Mouse (Mus musculus) neutrophil, adult 83 days (primary cell): ENCODE results near the gene Hadha. TPM values are rescaled to one million over a fixed set of nuclear protein-coding genes. Genes with fewer than 3 reads are reported as not detected.

Source experiments
- total RNA-seq, 2 experiments: library from RNA; stranded (reverse); gene quantifications; one replicate each; pipeline ENCODE4 v1.2.4; 2023

Gene Hadha
- total RNA-seq, result 10 to 100 TPM; 68.0 to 77.7 TPM

DNA sequence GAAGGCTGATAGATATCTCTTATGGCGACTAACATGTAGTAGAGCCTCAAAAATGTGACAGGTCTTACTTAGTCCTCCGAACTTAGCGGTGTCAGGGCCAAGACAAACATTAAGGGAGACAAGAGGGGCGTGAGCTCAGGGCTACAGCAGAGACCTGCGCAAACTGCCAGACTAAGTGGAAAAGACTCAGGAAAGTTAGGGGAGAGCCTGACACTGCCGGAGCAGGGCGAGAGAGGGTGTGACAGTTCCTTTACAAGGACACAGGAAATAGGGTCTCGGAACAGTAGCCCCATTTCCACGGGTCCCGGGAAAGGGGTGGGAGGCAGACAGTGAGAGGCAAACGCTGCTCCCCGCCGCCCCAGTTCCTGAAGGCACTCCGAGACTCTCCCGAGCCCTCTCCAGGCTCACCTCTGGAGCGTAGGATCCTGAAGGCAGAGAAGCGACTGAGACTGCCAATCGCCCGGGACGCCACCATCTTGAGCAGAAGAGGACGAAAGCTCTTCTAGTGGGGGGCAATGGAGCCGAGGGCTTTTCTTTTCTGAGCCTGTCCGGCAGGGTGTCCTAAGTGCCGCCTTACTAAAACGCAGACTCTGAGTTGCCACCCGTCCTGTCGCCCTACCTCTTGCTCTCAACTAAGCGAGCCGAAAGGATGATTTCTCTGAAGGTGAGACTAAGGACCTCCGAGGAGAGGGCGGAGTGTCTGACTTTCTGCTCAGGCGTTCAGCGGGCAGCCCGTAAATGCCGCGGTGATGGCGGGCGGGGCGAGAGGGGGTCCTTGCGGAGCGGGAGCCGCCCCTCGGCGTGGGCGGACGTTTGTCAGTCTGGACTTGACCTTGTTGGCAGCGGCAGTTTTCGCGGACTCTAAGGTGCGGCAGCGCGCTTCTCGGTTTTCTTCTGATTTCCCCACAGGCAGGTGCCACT is at the start of gene Hadha, which contains the start of gene Hadhb:
Gene Hadha (minus strand): TSS at position 689 of the 921 bp plus-strand sequence.
Gene Hadhb (plus strand): TSS at position 775 of the 921 bp plus-strand sequence.

DNA sequence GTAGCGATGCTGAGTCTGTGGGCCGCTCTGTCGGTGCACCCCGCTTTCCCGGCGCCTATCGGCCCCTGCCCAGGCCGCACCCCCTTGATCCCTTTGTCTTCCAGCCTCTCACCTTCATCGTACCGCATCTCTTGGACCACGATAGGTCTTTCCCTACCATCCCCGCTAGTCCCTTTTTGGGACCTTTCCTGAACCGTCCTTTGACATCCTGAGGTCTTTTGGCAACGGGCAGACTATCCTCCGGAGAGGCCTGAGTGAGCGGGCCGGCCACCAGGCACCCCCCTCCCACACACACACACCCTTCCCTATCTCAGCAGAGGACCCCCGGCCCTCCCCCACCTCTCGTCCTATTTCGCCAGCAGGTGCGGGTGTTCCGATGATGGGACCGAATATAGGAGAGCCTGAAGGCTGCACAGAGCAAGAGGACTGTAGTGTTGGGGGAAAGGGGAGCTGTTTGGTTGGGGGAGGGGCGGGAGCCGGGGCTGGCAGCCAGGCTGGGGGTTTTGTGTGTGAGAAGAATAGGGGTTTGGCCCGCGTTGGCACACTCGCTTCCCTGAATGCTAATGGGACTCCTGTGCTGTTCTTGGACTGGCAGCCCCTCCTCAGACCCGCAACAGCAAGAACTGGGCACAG is 49.2 kb downstream of the Hadha start, which contains the start of gene 3110082J24Rik:
Gene 3110082J24Rik (minus strand): TSS at position 419 of the 633 bp plus-strand sequence.

DNA sequence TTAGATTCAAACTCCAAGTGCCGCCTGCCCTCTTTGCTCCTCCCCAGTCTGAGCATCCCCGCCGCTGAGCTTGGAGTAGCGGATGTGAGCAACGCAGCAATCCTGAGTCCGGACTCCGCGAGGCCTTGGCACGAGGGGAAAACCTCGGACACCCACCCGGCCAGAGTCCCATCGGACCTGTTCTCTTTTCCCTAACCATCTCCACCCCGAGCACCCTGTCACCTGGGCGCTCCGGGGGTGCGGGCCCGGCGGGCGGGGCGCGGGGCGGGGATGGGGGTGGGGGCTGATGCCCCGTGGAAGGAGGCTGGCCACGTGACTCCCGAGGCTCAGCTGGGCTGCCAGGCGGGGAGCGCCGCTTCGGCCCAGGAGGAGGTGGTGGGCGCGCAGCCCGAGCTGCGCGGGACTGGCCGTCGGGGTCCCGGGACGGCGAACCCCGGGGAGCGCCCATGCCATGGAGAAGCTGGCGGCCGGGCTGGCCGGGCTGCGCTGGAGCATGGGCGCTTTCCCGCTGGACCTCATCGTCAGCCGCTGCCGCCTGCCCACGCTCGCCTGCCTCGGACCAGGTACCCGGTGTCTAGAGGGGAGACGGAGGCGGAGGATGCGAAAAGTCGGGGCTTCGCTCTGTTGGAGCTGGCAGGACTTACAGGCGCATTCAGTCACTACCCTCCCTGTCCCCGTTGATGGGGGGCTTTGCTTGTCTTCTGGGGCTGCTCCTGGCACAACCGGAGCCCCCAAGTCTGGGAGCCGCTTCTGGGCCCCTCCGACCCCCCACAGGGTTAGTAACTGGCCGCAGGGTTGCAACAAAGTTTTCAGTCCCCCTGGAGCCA is 49.9 kb downstream of the Hadha start, which contains the start of gene Garem2:
Gene Garem2 (plus strand): TSS at position 321 of the 827 bp plus-strand sequence.

DNA sequence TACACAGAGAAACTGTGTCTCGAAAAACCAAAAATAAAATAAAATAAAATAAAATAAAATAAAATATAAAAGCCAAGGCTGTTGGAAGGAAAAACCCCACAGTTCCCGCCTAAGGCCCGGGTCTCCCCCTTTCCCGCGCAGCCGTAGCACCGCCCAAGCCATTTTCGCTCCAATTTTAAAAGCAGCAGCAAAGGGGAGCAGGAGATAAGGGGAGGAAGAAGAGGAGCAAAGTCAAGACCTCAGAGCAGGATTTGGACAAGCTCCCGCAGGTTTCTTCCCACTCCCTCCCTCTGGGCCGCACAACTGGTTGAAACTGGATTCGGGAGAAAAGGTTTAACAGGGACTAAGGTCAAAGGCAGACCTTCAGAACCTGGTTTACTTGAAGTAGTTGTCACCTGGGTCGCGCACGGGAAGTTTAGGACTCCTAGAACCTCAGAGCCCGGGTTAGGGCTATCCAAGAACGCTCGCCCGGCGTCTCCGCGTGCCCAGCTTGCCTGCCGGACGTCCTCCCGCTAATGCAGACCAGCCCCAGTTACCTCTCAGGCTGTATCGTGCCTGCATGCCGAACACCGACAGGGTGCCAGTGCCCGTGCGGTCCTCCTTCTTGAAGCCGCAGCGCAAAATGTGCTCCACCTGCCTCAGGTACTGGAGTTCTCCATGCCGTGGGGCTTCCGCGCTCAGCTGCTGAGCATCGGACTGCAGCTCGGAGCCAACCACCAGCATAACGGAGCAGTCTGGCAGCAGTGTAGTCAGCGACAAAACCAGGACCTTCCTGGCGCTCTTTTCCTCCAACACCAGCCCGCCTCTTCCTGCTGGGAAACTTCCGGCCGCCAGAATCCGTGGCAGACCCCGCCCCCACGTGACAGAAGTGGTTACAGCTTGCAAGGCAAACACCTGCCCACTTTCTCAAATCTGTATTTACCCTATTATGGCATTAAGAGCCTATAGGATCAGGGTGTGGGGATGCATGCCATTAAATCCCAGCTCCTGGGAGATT is 81.8 kb downstream of the Hadha start, which contains the start of gene Tyms:
Gene Tyms (minus strand): TSS at position 793 of the 997 bp plus-strand sequence.

Other genes with a start within 250 kb of the Hadha start
- gene Il6, start 142.0 kb downstream of the Hadha start, total RNA-seq, result 1 to 10 TPM; 1.7 to 2.8 TPM
- 10 to 100 TPM; 77.8 to 84.2 TPM for gene Tyms, start 81.5 kb downstream of the Hadha start, total RNA-seq
- gene Garem2, start 50.0 kb downstream of the Hadha start, total RNA-seq, result not detected
- gene 3110082J24Rik, start 49.1 kb downstream of the Hadha start, total RNA-seq, result not detected
- 10 to 100 TPM; 42.1 to 49.4 TPM for gene Hadhb, start 86 bp upstream of the Hadha start, total RNA-seq
- gene Adgrf3, start 50.6 kb upstream of the Hadha start, total RNA-seq, result not detected
- 10 to 100 TPM; 10.3 to 15.9 TPM for gene Selenoi, start 77.4 kb upstream of the Hadha start, total RNA-seq
- gene Drc1, start 126.2 kb upstream of the Hadha start, total RNA-seq, result not detected